Mouse (Mus musculus): ENCODE measurements around the gene Ocel1. TPM values are rescaled to one million over a fixed set of nuclear protein-coding genes. Genes with fewer than 3 reads are reported as not detected.

The Ocel1 gene
- polyA plus RNA-seq, 1 experiment: 1.9 TPM

DNA sequence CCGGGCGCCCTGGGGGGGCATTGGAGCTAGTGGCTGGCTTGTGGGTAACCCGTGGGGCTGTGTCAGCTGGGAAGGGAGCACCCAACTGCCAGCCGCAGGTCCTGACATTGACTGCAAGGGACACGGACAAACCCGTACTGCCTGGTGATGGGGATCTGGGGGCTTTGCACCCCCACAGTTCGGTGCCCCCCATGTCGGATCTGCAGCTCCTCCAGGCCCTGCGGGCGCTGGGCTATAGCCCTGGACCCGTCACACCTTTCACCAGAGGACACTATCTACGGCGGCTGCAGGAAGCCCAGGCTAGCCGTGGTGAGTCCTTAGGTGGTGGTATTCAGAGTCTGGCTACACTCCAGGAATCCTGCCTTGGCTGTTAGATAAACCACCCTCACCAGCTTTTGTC is 36.3 kb downstream of the Ocel1 start:
- Histone ChIP-seq H3K27ac (ENCODE audit: insufficient read depth, low read length) (no peak overlapping the region), H3K27me3 (ENCODE audit: control insufficient read depth, insufficient read depth, low read length, poor library complexity, severe bottlenecking) (no peaks in the 10 kb centered on the region), H3K9me3 (replicated peaks; ENCODE audit: control insufficient read depth, insufficient read depth, low read length, poor library complexity, severe bottlenecking) (no peaks in the 10 kb centered on the region), H3K4me1 (ENCODE audit: control insufficient read depth, insufficient read depth, low read length) (peaks cover 7% of the 10 kb centered on the region), H3K4me3 (ENCODE audit: low read depth, low read length) (no peak overlapping the region), H3K36me3 (ENCODE audit: control insufficient read depth, insufficient read depth, low read length, poor library complexity, severe bottlenecking) (peaks cover 24% of the 10 kb centered on the region), H3K9ac (ENCODE audit: low read depth, poor library complexity, severe bottlenecking) (no peak overlapping the region)
- TF ChIP-seq CTCF (IDR thresholded peaks at IDR 0.05; ENCODE audit: low read depth, low read length) (no peak), POLR2A (IDR thresholded peaks at IDR 0.05; ENCODE audit: insufficient read depth, low read length) (no peak), EP300 (IDR thresholded peaks at IDR 0.05; ENCODE audit: insufficient read depth, low read depth, low read length) (no peak)

- Histone ChIP-seq H3K36me3 (ENCODE audit: control insufficient read depth, insufficient read depth, low read length, poor library complexity, severe bottlenecking) (peaks cover 24% of the 10 kb centered on the region), H3K27ac (ENCODE audit: insufficient read depth, low read length) (no peak overlapping the region), H3K27me3 (ENCODE audit: control insufficient read depth, insufficient read depth, low read length, poor library complexity, severe bottlenecking) (no peaks in the 10 kb centered on the region), H3K4me1 (ENCODE audit: control insufficient read depth, insufficient read depth, low read length) (peaks cover 7% of the 10 kb centered on the region), H3K4me3 (ENCODE audit: low read depth, low read length) (no peak overlapping the region), H3K9me3 (replicated peaks; ENCODE audit: control insufficient read depth, insufficient read depth, low read length, poor library complexity, severe bottlenecking) (no peaks in the 10 kb centered on the region), H3K9ac (ENCODE audit: low read depth, poor library complexity, severe bottlenecking) (no peak overlapping the region)
- TF ChIP-seq POLR2A (IDR thresholded peaks at IDR 0.05; ENCODE audit: insufficient read depth, low read length) (no peak), EP300 (IDR thresholded peaks at IDR 0.05; ENCODE audit: insufficient read depth, low read depth, low read length) (no peak), CTCF (IDR thresholded peaks at IDR 0.05; ENCODE audit: low read depth, low read length) (no peak)
These were observed 37.1 kb downstream of the Ocel1 start for GRCm38 (mm10) chr8:71408231-71408630.

DNA sequence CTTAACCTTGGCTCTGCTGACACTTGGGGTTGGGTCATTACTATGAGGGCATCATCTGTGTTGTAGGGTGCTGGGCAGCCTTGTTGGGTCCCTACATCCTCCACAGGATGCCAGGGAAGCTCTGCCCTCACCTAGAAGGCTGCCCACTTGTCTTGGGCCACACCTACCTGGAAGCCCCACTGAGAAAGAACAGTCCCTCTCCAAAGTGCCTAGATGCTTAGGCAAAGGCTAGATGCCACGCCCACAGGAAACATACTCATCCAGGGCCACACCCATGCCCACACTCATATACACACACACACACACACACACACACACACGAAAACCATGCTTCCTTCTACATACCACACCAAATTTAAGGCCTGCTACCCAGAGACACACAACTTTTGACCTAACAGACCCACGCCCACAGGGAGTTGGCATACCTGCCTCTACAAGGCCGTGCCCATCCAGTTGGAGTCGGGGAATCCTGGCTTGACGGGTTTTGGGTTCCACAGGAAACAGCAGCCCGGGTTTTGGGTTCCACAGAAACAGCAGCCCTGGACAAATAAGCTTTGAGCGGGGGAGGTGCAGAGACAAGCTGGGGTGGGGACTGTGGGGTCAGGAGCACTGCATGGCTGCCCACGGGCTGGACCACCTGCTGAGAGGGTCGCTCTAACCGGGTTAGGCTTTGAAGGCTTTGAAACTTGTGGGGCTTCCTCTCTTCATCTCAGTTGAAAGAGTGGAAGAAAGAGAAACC is 40.6 kb downstream of the Ocel1 start:
- no peak for TF ChIP-seq CTCF (IDR thresholded peaks at IDR 0.05; ENCODE audit: low read depth, low read length)
- TF ChIP-seq POLR2A (IDR thresholded peaks at IDR 0.05; ENCODE audit: insufficient read depth, low read length): no peak
- TF ChIP-seq EP300 (IDR thresholded peaks at IDR 0.05; ENCODE audit: insufficient read depth, low read depth, low read length): no peak
- Histone ChIP-seq H3K27ac (ENCODE audit: insufficient read depth, low read length) (no peak overlapping the region), H3K36me3 (ENCODE audit: control insufficient read depth, insufficient read depth, low read length, poor library complexity, severe bottlenecking) (peaks cover 24% of the 10 kb centered on the region), H3K9ac (ENCODE audit: low read depth, poor library complexity, severe bottlenecking) (no peak overlapping the region), H3K9me3 (replicated peaks; ENCODE audit: control insufficient read depth, insufficient read depth, low read length, poor library complexity, severe bottlenecking) (no peaks in the 10 kb centered on the region), H3K4me1 (ENCODE audit: control insufficient read depth, insufficient read depth, low read length) (no peaks in the 10 kb centered on the region), H3K4me3 (ENCODE audit: low read depth, low read length) (no peak overlapping the region), H3K27me3 (ENCODE audit: control insufficient read depth, insufficient read depth, low read length, poor library complexity, severe bottlenecking) (no peaks in the 10 kb centered on the region)

DNA sequence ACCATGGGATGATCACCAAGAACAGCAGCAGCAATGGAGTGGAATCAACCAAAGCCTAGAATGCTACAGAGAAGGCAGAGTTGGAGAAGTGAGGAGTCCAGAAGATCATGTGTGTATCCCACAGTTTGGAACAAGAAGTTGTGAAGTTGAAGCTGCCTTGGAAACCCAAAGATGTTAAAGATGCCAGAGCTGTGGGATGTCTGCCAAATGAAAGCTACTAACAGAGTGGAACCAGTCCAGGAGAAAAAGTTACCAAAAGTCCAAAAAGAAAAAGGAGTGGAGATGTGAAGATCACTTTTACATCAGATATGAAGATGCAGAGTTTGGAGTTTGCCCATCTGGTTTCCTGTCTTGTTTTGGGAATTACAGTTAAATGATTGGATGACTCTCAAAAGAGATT is 51.0 kb downstream of the Ocel1 start:
- Histone ChIP-seq H3K36me3 (ENCODE audit: control insufficient read depth, insufficient read depth, low read length, poor library complexity, severe bottlenecking) (no peaks in the 10 kb centered on the region), H3K4me1 (ENCODE audit: control insufficient read depth, insufficient read depth, low read length) (no peaks in the 10 kb centered on the region), H3K27me3 (ENCODE audit: control insufficient read depth, insufficient read depth, low read length, poor library complexity, severe bottlenecking) (no peaks in the 10 kb centered on the region; the same call in 1 of the 2 replicates), H3K9me3 (replicated peaks; ENCODE audit: control insufficient read depth, insufficient read depth, low read length, poor library complexity, severe bottlenecking) (peaks cover 14% of the 10 kb centered on the region), H3K9ac (ENCODE audit: low read depth, poor library complexity, severe bottlenecking) (no peak overlapping the region), H3K27ac (ENCODE audit: insufficient read depth, low read length) (no peak overlapping the region), H3K4me3 (ENCODE audit: low read depth, low read length) (no peak overlapping the region)
- TF ChIP-seq EP300 (IDR thresholded peaks at IDR 0.05; ENCODE audit: insufficient read depth, low read depth, low read length): no peak
- no peak for TF ChIP-seq CTCF (IDR thresholded peaks at IDR 0.05; ENCODE audit: low read depth, low read length)
- no peak for TF ChIP-seq POLR2A (IDR thresholded peaks at IDR 0.05; ENCODE audit: insufficient read depth, low read length)

Other genes starting within 250 kb of the Ocel1 start
- gene Myo9b, start 98.6 kb upstream of the Ocel1 start, polyA plus RNA-seq (2011; ENCODE audit: insufficient read depth, insufficient read length, low read depth, missing spikeins): 37.3 and 39.0 TPM in 2 replicates
- gene Haus8, start 98.4 kb upstream of the Ocel1 start, polyA plus RNA-seq (2011; ENCODE audit: insufficient read depth, insufficient read length, low read depth, missing spikeins): 30.7 and 34.3 TPM in 2 replicates
- gene Use1, start 4.5 kb upstream of the Ocel1 start, polyA plus RNA-seq (2011; ENCODE audit: insufficient read depth, insufficient read length, low read depth, missing spikeins): 63.2 and 68.7 TPM in 2 replicates
- 23.0 and 23.9 TPM in 2 replicates for gene Nr2f6, start 10.7 kb downstream of the Ocel1 start, polyA plus RNA-seq (2011; ENCODE audit: insufficient read depth, insufficient read length, low read depth, missing spikeins)
- gene Ushbp1, start 24.5 kb downstream of the Ocel1 start, polyA plus RNA-seq (2011; ENCODE audit: insufficient read depth, insufficient read length, low read depth, missing spikeins): not detected in 2 replicates
- gene Babam1, start 25.6 kb downstream of the Ocel1 start, polyA plus RNA-seq (2011; ENCODE audit: insufficient read depth, insufficient read length, low read depth, missing spikeins): 82.0 and 102 TPM in 2 replicates
- gene Ankle1, start 34.7 kb downstream of the Ocel1 start, polyA plus RNA-seq (2011; ENCODE audit: insufficient read depth, insufficient read length, low read depth, missing spikeins): 10.9 and 11.2 TPM in 2 replicates
- 10.1 and 13.7 TPM in 2 replicates for gene Abhd8, start 92.4 kb downstream of the Ocel1 start, polyA plus RNA-seq (2011; ENCODE audit: insufficient read depth, insufficient read length, low read depth, missing spikeins)
- gene Mrpl34, start 93.7 kb downstream of the Ocel1 start, polyA plus RNA-seq (2011; ENCODE audit: insufficient read depth, insufficient read length, low read depth, missing spikeins): 68.1 and 77.0 TPM in 2 replicates
- gene Dda1, start 97.9 kb downstream of the Ocel1 start, polyA plus RNA-seq (2011; ENCODE audit: insufficient read depth, insufficient read length, low read depth, missing spikeins): 37.5 and 38.2 TPM in 2 replicates
- gene Ano8, start 114.7 kb downstream of the Ocel1 start, polyA plus RNA-seq (2011; ENCODE audit: insufficient read depth, insufficient read length, low read depth, missing spikeins): 7.0 and 7.1 TPM in 2 replicates
- 14.8 and 16.3 TPM in 2 replicates for gene Gtpbp3, start 116.8 kb downstream of the Ocel1 start, polyA plus RNA-seq (2011; ENCODE audit: insufficient read depth, insufficient read length, low read depth, missing spikeins)
- gene Plvap, start 140.5 kb downstream of the Ocel1 start, polyA plus RNA-seq (2011; ENCODE audit: insufficient read depth, insufficient read length, low read depth, missing spikeins): 4.0 and 4.4 TPM in 2 replicates
- 4.3 and 4.9 TPM in 2 replicates for gene Ccdc194, start 154.4 kb downstream of the Ocel1 start, polyA plus RNA-seq (2011; ENCODE audit: insufficient read depth, insufficient read length, low read depth, missing spikeins)
- gene Bst2, start 166.2 kb downstream of the Ocel1 start, polyA plus RNA-seq (2011; ENCODE audit: insufficient read depth, insufficient read length, low read depth, missing spikeins): 207 and 235 TPM in 2 replicates
- 72.6 and 74.1 TPM in 2 replicates for gene Mvb12a, start 171.6 kb downstream of the Ocel1 start, polyA plus RNA-seq (2011; ENCODE audit: insufficient read depth, insufficient read length, low read depth, missing spikeins)
- 2.2 and 2.4 TPM in 2 replicates for gene Tmem221, start 187.6 kb downstream of the Ocel1 start, polyA plus RNA-seq (2011; ENCODE audit: insufficient read depth, insufficient read length, low read depth, missing spikeins)
- gene Nxnl1, start 195.3 kb downstream of the Ocel1 start, polyA plus RNA-seq (2011; ENCODE audit: insufficient read depth, insufficient read length, low read depth, missing spikeins): not detected in 2 replicates
- gene Slc27a1, start 197.6 kb downstream of the Ocel1 start, polyA plus RNA-seq (2011; ENCODE audit: insufficient read depth, insufficient read length, low read depth, missing spikeins): 21.8 and 27.3 TPM in 2 replicates
- gene Pgls, start 220.9 kb downstream of the Ocel1 start, polyA plus RNA-seq (2011; ENCODE audit: insufficient read depth, insufficient read length, low read depth, missing spikeins): 57.2 and 65.6 TPM in 2 replicates
- 6.4 and 9.0 TPM in 2 replicates for gene Fam129c, start 226.3 kb downstream of the Ocel1 start, polyA plus RNA-seq (2011; ENCODE audit: insufficient read depth, insufficient read length, low read depth, missing spikeins)
- 83.2 and 85.2 TPM in 2 replicates for gene Colgalt1, start 239.7 kb downstream of the Ocel1 start, polyA plus RNA-seq (2011; ENCODE audit: insufficient read depth, insufficient read length, low read depth, missing spikeins)

Data from ES-Bruce4 (cell line).